Mouse (Mus musculus) kidney, embryonic 15.5 days (tissue): Measurements from ENCODE around the gene Ngp. TPM values are rescaled to one million over a fixed set of nuclear protein-coding genes. Genes with fewer than 3 reads are reported as not detected.

Source experiments
- polyA plus RNA-seq: library from polyadenylated mRNA; unstranded; fragments of >200 nt; fragmentation: Nextera tagmentation; extraction: Ambion mirVana; gene quantifications from 2 replicates; pipeline ENCODE4 v1.2.1, GENCODE M21; 2015

The Ngp gene
- polyA plus RNA-seq, 1 experiment from 2014 or later, result 6.8 TPM

Other genes with a start within 250 kb of the Ngp start
- 2.1 and 2.9 TPM in 2 replicates for gene Cspg5, start 176.0 kb upstream of the Ngp start, polyA plus RNA-seq
- gene Elp6, start 114.6 kb upstream of the Ngp start, polyA plus RNA-seq, result 28.8 and 29.9 TPM in 2 replicates
- gene Scap, start 86.5 kb upstream of the Ngp start, polyA plus RNA-seq, result 37.9 and 38.8 TPM in 2 replicates
- gene Ptpn23, start 11.5 kb upstream of the Ngp start, polyA plus RNA-seq, result 16.9 and 17.5 TPM in 2 replicates
- gene Klhl18, start 56.9 kb downstream of the Ngp start, polyA plus RNA-seq, result 8.9 and 10.5 TPM in 2 replicates
- 0.82 and 1.5 TPM in 2 replicates for gene Kif9, start 57.2 kb downstream of the Ngp start, polyA plus RNA-seq
- gene Setd2, start 112.8 kb downstream of the Ngp start, polyA plus RNA-seq, result 33.8 and 36.2 TPM in 2 replicates
- gene Nradd, start 204.7 kb downstream of the Ngp start, polyA plus RNA-seq, result 55.2 and 56.4 TPM in 2 replicates
- gene Nbeal2, start 234.4 kb downstream of the Ngp start, polyA plus RNA-seq, result 3.7 and 5.5 TPM in 2 replicates
- gene Ccdc12, start 236.8 kb downstream of the Ngp start, polyA plus RNA-seq, result 151 and 157 TPM in 2 replicates